Mouse (Mus musculus) olfactory bulb, adult 2 months (tissue): Measurements from ENCODE around the gene Prkar1b. TPM values are rescaled to one million over a fixed set of nuclear protein-coding genes. Genes with fewer than 3 reads are reported as not detected.
A peak's percentile ranks its signal among the peaks of the same experiment; 100 is the strongest.

Experiments
- H3K27ac ChIP-seq: fragments of 200-500 bp; 2 replicates; pipeline ENCODE4 v1.5.1; 2012; ENCODE audit warnings: low read depth, low read length; ENCODE audit not compliant: insufficient read depth
- H3K4me1 ChIP-seq: fragments of 200-500 bp; 2 replicates; pipeline ENCODE4 v1.6.1; 2012; ENCODE audit warnings: low read length; ENCODE audit not compliant: control insufficient read depth, insufficient read depth
- H3K4me3 ChIP-seq: fragments of 200-500 bp; 2 replicates; pipeline ENCODE4 v1.5.1; 2012; ENCODE audit warnings: mild to moderate bottlenecking, low read depth, low read length, moderate library complexity; ENCODE audit not compliant: insufficient read depth
- CTCF ChIP-seq: fragments of 200-500 bp; IDR thresholded peaks from 2 replicates; pipeline ENCODE4 v1.5.1; 2012; ENCODE audit warnings: low read depth, mild to moderate bottlenecking, low read length, moderate library complexity; ENCODE audit not compliant: insufficient read depth
- POLR2A ChIP-seq: fragments of 200-500 bp; IDR thresholded peaks from 2 replicates; pipeline ENCODE4 v1.6.1; 2012; ENCODE audit warnings: mild to moderate bottlenecking, low read depth, low read length, moderate library complexity; ENCODE audit not compliant: insufficient read depth
- WGBS: fragments of 180-500 bp; shearing (Covaris S2); methylation state at CpG from one replicate; pipeline ENCODE4 v1.1.7; 2018; 5-methylcytosine and 5-hydroxymethylcytosine counted together
- polyA plus RNA-seq: library from polyadenylated mRNA; stranded (reverse); fragments of >200 nt; gene quantifications from 2 replicates; pipeline ENCODE4 v1.2.4, GENCODE M21; 2012; ENCODE audit warnings: low replicate concordance; ENCODE audit not compliant: missing spikeins, insufficient read depth, insufficient read length

The Prkar1b gene
- polyA plus RNA-seq, 1 experiment: not detected

- peaks cover 12% of the 10 kb centered on the region for H3K4me1 ChIP-seq
- H3K4me3 ChIP-seq: peak overlapping the region; percentile 86
- TF ChIP-seq POLR2A (no peak), CTCF (no peak)
- no peak overlapping the region for H3K27ac ChIP-seq
- WGBS: 27% methylated on average over 11 of the region's 11 CpGs
These were observed 662 bp downstream of the Prkar1b start for GRCm38 (mm10) chr5:139149006-139149672.

- TF ChIP-seq CTCF (no peak), POLR2A (no peak)
- 69% methylated on average over 14 of the region's 14 CpGs for whole genome bisulfite sequencing
- H3K4me1 ChIP-seq: peaks cover 12% of the 10 kb centered on the region
- H3K4me3 ChIP-seq: no peak overlapping the region
- no peak overlapping the region for H3K27ac ChIP-seq
These were observed 2.4 kb downstream of the Prkar1b start for GRCm38 (mm10) chr5:139147178-139148078.

GRCm38 (mm10) chr5:139146476-139147075 lies 3.2 kb downstream of the Prkar1b start:
- WGBS: 84% methylated on average over 11 of the region's 11 CpGs
- H3K4me3 ChIP-seq: no peak overlapping the region
- TF ChIP-seq POLR2A (no peak), CTCF (no peak)
- no peak overlapping the region for H3K27ac ChIP-seq
- peaks cover 8% of the 10 kb centered on the region for H3K4me1 ChIP-seq

GRCm38 (mm10) chr5:139145726-139146125 lies 4.1 kb downstream of the Prkar1b start:
- TF ChIP-seq CTCF: no peak
- TF ChIP-seq POLR2A: no peak
- no peak overlapping the region for H3K27ac ChIP-seq
- H3K4me3 ChIP-seq: no peak overlapping the region
- 90% methylated on average over 4 of the region's 4 CpGs for WGBS
- peaks cover 3% of the 10 kb centered on the region for H3K4me1 ChIP-seq

- Histone ChIP-seq H3K4me1 (peaks cover 3% of the 10 kb centered on the region; the same call in 1 of the 2 replicates), H3K4me3 (no peak overlapping the region), H3K27ac (no peak overlapping the region)
- WGBS: 50% methylated on average over 3 of the region's 3 CpGs
- no peak for TF ChIP-seq CTCF
- TF ChIP-seq POLR2A: no peak
These were observed 5.9 kb downstream of the Prkar1b start for GRCm38 (mm10) chr5:139143890-139144289.

GRCm38 (mm10) chr5:139141326-139141725 lies 8.5 kb downstream of the Prkar1b start:
- Histone ChIP-seq H3K4me3 (no peak overlapping the region), H3K4me1 (peaks cover 11% of the 10 kb centered on the region), H3K27ac (no peak overlapping the region)
- 68% methylated on average over 5 of the region's 5 CpGs for WGBS
- no peak for TF ChIP-seq POLR2A
- TF ChIP-seq CTCF: no peak

- Histone ChIP-seq H3K27ac (no peak overlapping the region), H3K4me3 (no peak overlapping the region), H3K4me1 (peaks cover 11% of the 10 kb centered on the region)
- no peak for TF ChIP-seq POLR2A
- no peak for TF ChIP-seq CTCF
- WGBS: 57% methylated on average over 9 of the region's 9 CpGs
These were observed 9.2 kb downstream of the Prkar1b start for GRCm38 (mm10) chr5:139140589-139140988.

- peaks cover 11% of the 10 kb centered on the region for H3K4me1 ChIP-seq
- 85% methylated on average over 8 of the region's 8 CpGs for WGBS
- H3K27ac ChIP-seq: no peak overlapping the region
- TF ChIP-seq CTCF (no peak), POLR2A (no peak)
- no peak overlapping the region for H3K4me3 ChIP-seq
These were observed 10.8 kb downstream of the Prkar1b start for GRCm38 (mm10) chr5:139138926-139139472.
